Mouse (Mus musculus): ENCODE data around the gene Fam166a. TPM values are rescaled to one million over a fixed set of nuclear protein-coding genes. Genes with fewer than 3 reads are reported as not detected.
A peak's percentile ranks its signal among the peaks of the same experiment; 100 is the strongest.

Fam166a gene
- not detected for total RNA-seq (2021)

GRCm38 (mm10) chr2:25218445-25218844 is at the start of gene Fam166a:
TSS of gene Fam166a (plus strand) at chr2:25218745.
- DNase-seq (ENCODE audit: low spot score in 2 of 2) = no peak
- intact Hi-C loops (cut with DNase I) = no loop called here

GRCm38 (mm10) chr2:25169778-25170177 is 48.8 kb upstream of the Fam166a start:
- intact Hi-C loops (cut with DNase I) = no loop called here
- DNase-seq (ENCODE audit: low spot score in 2 of 2) = no peak

- DNase-seq (ENCODE audit: low spot score in 2 of 2) = no peak
- intact Hi-C loops (cut with DNase I) = no loop called here
These were observed 48.0 kb upstream of the Fam166a start for GRCm38 (mm10) chr2:25170326-25171100.

DNA sequence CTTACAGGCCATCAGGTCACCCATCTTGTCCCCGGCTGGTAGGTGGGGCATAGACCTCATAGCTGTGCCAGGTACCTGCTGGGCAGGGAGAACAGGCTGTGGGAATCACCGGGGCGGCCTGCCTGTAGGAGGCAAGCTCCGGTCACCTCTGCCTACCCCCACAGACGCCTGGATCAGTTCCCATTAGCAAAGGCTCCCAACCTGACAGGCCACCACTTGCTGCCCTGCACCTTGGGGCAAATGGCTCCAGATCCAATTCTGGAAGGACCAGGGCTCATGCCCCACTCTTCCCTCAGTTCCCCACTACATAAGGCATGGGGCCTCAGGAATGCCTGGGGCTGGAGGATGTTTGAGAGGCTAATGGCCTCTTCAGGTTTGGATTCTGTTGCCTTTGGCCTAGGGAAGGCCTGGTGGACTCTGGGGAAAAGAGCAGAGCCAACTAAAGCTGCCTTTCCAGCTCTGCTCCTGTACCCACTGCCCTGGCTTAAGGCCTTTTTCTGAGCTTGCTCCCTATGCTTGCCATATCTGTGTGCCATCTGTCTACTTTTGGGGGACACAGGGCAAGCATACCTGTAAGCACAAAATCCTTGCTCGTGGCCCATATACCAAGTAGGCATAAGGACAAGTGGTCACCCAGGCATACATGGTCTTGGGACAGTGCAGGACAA is 47.3 kb upstream of the Fam166a start:
- DNase-seq (ENCODE audit: low spot score in 2 of 2) = no peak
- intact Hi-C loops (cut with DNase I) = no loop called here

GRCm38 (mm10) chr2:25171769-25172153 is 46.8 kb upstream of the Fam166a start:
- intact Hi-C loops (cut with DNase I) = no loop called here
- DNase-seq (ENCODE audit: low spot score in 2 of 2) = no peak

DNA sequence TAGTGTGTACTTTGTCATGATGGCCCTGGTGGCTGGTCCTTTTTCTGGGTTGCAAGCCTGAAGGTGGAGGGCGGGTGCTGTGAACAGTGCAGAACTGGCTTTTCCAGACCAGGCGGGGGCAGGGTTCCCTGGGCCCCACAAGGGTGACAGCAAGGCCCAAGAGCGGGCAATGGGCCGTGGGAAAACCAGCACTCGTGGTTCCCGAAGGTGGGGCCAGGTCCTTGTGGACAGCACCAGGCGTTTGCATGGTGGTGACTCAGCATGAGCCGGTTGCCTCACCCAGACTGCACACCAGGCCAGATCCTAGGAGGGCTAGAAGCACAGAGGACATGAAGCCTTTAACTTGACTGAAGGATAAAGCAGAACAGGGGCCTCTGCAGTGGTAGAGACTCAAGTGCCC is 45.9 kb upstream of the Fam166a start:
- intact Hi-C loops (cut with DNase I) = no loop called here
- DNase-seq (ENCODE audit: low spot score in 2 of 2) = no peak

DNA sequence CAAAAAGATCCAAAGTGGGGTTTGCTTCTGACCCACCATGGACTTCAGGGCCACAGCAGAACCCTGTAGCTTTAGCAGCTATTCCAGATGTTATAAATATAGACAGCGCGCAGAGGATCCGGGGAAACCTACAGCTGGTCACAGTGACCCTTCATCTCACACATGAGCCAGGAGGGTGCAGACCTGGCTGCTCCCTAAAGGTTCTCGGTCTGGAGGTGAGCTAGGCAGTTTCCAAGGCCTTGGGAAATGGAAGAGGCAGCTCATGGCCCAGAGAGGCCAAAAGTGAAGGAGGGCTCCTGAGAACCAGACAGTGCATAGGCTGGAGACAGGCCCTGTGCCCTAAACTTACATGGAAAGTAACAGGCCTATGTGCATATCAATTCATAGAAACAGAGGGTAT is 44.7 kb upstream of the Fam166a start:
- no peak for DNase-seq (ENCODE audit: low spot score in 2 of 2)
- intact Hi-C loops (cut with DNase I) = no loop called here

GRCm38 (mm10) chr2:25174866-25175689 is 43.5 kb upstream of the Fam166a start:
- intact Hi-C loops (cut with DNase I) = no loop called here
- DNase-seq (ENCODE audit: low spot score in 2 of 2) = no peak

- DNase-seq (ENCODE audit: low spot score in 2 of 2) = no peak
- intact Hi-C loops (cut with DNase I) = no loop called here
These were observed 42.9 kb upstream of the Fam166a start for GRCm38 (mm10) chr2:25175690-25176078.

DNA sequence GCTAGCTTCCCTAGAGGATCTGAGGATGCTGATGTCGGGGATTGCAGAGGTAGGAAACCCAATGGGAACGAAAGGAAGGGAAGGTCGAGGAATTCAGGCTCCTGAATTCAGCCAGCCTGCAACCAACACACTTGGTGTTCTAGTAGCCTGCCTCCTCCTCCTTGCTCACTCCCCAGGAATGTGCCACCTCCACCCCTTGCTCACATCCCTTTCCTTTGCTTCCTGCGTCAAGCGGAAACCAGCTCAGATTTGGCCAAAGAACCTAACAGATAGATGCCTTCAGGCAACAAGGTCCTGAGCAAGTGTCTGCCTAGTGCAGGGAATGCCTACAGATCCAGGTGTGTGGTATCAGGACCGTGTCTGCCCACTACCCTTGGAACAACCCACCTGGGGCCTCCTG is 42.0 kb upstream of the Fam166a start:
- intact Hi-C loops (cut with DNase I) = no loop called here
- DNase-seq (ENCODE audit: low spot score in 2 of 2) = no peak

GRCm38 (mm10) chr2:25177076-25177475 is 41.5 kb upstream of the Fam166a start:
- DNase-seq (ENCODE audit: low spot score in 2 of 2) = no peak
- intact Hi-C loops (cut with DNase I) = no loop called here

- intact Hi-C loops (cut with DNase I) = no loop called here
- DNase-seq (ENCODE audit: low spot score in 2 of 2) = peak in 1 of 2 experiments; percentile 25
These were observed 40.9 kb upstream of the Fam166a start for GRCm38 (mm10) chr2:25177685-25178084.

- intact Hi-C loops (cut with DNase I) = no loop called here
- peak in 1 of 2 experiments; percentile 26 for DNase-seq (ENCODE audit: low spot score in 2 of 2)
These were observed 40.1 kb upstream of the Fam166a start for GRCm38 (mm10) chr2:25178285-25178972.

- DNase-seq (ENCODE audit: low spot score in 2 of 2) = no peak
- intact Hi-C loops (cut with DNase I) = loop anchor here (5.0 kb wide), 1 partner anchor 82 kb away; the partner anchor contains the start of gene Noxa1
These were observed 38.9 kb upstream of the Fam166a start for GRCm38 (mm10) chr2:25179566-25180217.

GRCm38 (mm10) chr2:25180478-25180903 is 38.1 kb upstream of the Fam166a start, which contains the start of gene Nrarp:
TSS of gene Nrarp (plus strand) at chr2:25180758.
- intact Hi-C loops (cut with DNase I) = loop anchor here (5.0 kb wide), 1 partner anchor 83 kb away; the partner anchor contains the start of gene Noxa1
- peak; percentile 90 for DNase-seq (ENCODE audit: low spot score in 2 of 2)

- DNase-seq (ENCODE audit: low spot score in 2 of 2) = peak in 1 of 2 experiments; percentile 47
- intact Hi-C loops (cut with DNase I) = loop anchor here (5.0 kb wide), 1 partner anchor 84 kb away; the partner anchor contains the start of gene Noxa1
These were observed 37.3 kb upstream of the Fam166a start for GRCm38 (mm10) chr2:25180973-25181890.

GRCm38 (mm10) chr2:25181891-25182397 is 36.6 kb upstream of the Fam166a start:
- intact Hi-C loops (cut with DNase I) = loop anchor here (5.0 kb wide), 1 partner anchor 85 kb away; the partner anchor contains the start of gene Noxa1
- DNase-seq (ENCODE audit: low spot score in 2 of 2) = no peak

DNA sequence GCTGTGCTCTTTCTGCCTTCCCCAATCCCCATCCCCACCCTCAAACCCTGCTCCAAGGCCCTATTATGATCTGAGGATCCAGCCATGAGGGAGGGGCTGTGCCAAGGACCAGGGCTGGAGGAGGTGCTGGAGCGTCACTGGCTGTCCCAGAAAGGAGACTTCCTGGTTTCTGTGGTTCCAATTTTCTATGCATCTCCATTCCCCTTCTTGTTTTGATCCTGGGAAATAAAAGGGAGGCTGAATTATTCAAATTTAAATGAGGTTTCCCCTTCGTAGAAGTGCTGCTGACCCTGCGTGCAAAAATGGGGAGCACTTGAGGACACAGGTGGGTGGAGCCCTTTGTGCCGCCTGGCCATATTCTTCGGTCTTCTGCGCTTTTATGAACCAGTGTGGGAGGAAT is 35.9 kb upstream of the Fam166a start:
- intact Hi-C loops (cut with DNase I) = loop anchor here (5.0 kb wide), 1 partner anchor 85 kb away; the partner anchor contains the start of gene Noxa1
- no peak for DNase-seq (ENCODE audit: low spot score in 2 of 2)
